Mouse (Mus musculus): ENCODE data around the gene Metrnl. TPM values are rescaled to one million over a fixed set of nuclear protein-coding genes. Genes with fewer than 3 reads are reported as not detected.

Metrnl gene
- polyA plus RNA-seq, 1 experiment: 32.4 TPM

- no peaks in the 10 kb centered on the region for H3K27me3 ChIP-seq (ENCODE audit: control insufficient read depth, insufficient read depth, insufficient read length)
- no peak overlapping the region for H3K4me3 ChIP-seq (ENCODE audit: insufficient read depth, poor library complexity, severe bottlenecking)
- no peaks in the 10 kb centered on the region for H3K36me3 ChIP-seq (ENCODE audit: control insufficient read depth, insufficient read depth)
- no peak for TF ChIP-seq USF1 (IDR thresholded peaks at IDR 0.05; ENCODE audit: low read depth)
- no peak for TF ChIP-seq MYOG (IDR thresholded peaks at IDR 0.05; ENCODE audit: control insufficient read depth, extremely low read depth, insufficient read length)
- TF ChIP-seq FOSL1 (IDR thresholded peaks at IDR 0.05; ENCODE audit: insufficient read depth, low read length, poor library complexity, severe bottlenecking): no peak
- no peak for TF ChIP-seq MAX (IDR thresholded peaks at IDR 0.05)
- H3K79me2 ChIP-seq (ENCODE audit: control insufficient read depth, insufficient read depth): no peaks in the 10 kb centered on the region
- no peak overlapping the region for H3ac ChIP-seq (ENCODE audit: control insufficient read depth, insufficient read length, low read depth)
- H3K79me3 ChIP-seq (ENCODE audit: low read depth): no peaks in the 10 kb centered on the region
Observed at GRCm38 (mm10) chr11:121743915-121744628, 42.7 kb downstream of the Metrnl start.

- H3ac ChIP-seq (ENCODE audit: control insufficient read depth, insufficient read length, low read depth): no peak overlapping the region
- no peaks in the 10 kb centered on the region for H3K79me3 ChIP-seq (ENCODE audit: low read depth)
- H3K4me3 ChIP-seq (ENCODE audit: insufficient read depth, poor library complexity, severe bottlenecking): no peak overlapping the region
- TF ChIP-seq MYOD1 (IDR thresholded peaks at IDR 0.05; ENCODE audit: control insufficient read depth, insufficient read length, low read depth): no peak
- TF ChIP-seq MYOG (IDR thresholded peaks at IDR 0.05; ENCODE audit: control insufficient read depth, extremely low read depth, insufficient read length): no peak
- TF ChIP-seq FOSL1 (IDR thresholded peaks at IDR 0.05; ENCODE audit: insufficient read depth, low read length, poor library complexity, severe bottlenecking): peak; percentile 13
- no peak for TF ChIP-seq CTCF (IDR thresholded peaks at IDR 0.05; ENCODE audit: control insufficient read depth, insufficient read depth, insufficient read length)
- TF ChIP-seq USF1 (IDR thresholded peaks at IDR 0.05; ENCODE audit: low read depth): no peak
- TF ChIP-seq MAX (IDR thresholded peaks at IDR 0.05): no peak
- no peak for TF ChIP-seq CEBPB (IDR thresholded peaks at IDR 0.05; ENCODE audit: low read depth)
- no peaks in the 10 kb centered on the region for H3K79me2 ChIP-seq (ENCODE audit: control insufficient read depth, insufficient read depth)
- no peaks in the 10 kb centered on the region for H3K36me3 ChIP-seq (ENCODE audit: control insufficient read depth, insufficient read depth)
- no peaks in the 10 kb centered on the region for H3K27me3 ChIP-seq (ENCODE audit: control insufficient read depth, insufficient read depth, insufficient read length)
Observed at GRCm38 (mm10) chr11:121746941-121747494, 45.7 kb downstream of the Metrnl start.

- H3K27me3 ChIP-seq (ENCODE audit: control insufficient read depth, insufficient read depth, insufficient read length): no peaks in the 10 kb centered on the region
- H3ac ChIP-seq (ENCODE audit: control insufficient read depth, insufficient read length, low read depth): no peak overlapping the region
- no peaks in the 10 kb centered on the region for H3K79me3 ChIP-seq (ENCODE audit: low read depth)
- TF ChIP-seq FOSL1 (IDR thresholded peaks at IDR 0.05; ENCODE audit: insufficient read depth, low read length, poor library complexity, severe bottlenecking): no peak
- TF ChIP-seq MYOG (IDR thresholded peaks at IDR 0.05; ENCODE audit: control insufficient read depth, extremely low read depth, insufficient read length): no peak
- no peak for TF ChIP-seq MAX (IDR thresholded peaks at IDR 0.05)
- no peak for TF ChIP-seq CEBPB (IDR thresholded peaks at IDR 0.05; ENCODE audit: low read depth)
- no peak for TF ChIP-seq USF1 (IDR thresholded peaks at IDR 0.05; ENCODE audit: low read depth)
- TF ChIP-seq CTCF (IDR thresholded peaks at IDR 0.05; ENCODE audit: control insufficient read depth, insufficient read depth, insufficient read length): no peak
- no peak for TF ChIP-seq MYOD1 (IDR thresholded peaks at IDR 0.05; ENCODE audit: control insufficient read depth, insufficient read length, low read depth)
- no peak overlapping the region for H3K4me3 ChIP-seq (ENCODE audit: insufficient read depth, poor library complexity, severe bottlenecking)
- no peaks in the 10 kb centered on the region for H3K79me2 ChIP-seq (ENCODE audit: control insufficient read depth, insufficient read depth)
- H3K36me3 ChIP-seq (ENCODE audit: control insufficient read depth, insufficient read depth): no peaks in the 10 kb centered on the region
Observed at GRCm38 (mm10) chr11:121748003-121748684, 46.8 kb downstream of the Metrnl start.

Other genes with a start within 250 kb of the Metrnl start
- 69.2 TPM for gene Tbcd, start 249.6 kb upstream of the Metrnl start, polyA plus RNA-seq (2012; fragmentation: generic; extraction: Trizol)
- gene Zfp750, start 182.2 kb upstream of the Metrnl start, polyA plus RNA-seq (2012; fragmentation: generic; extraction: Trizol): 0.11 TPM
- 2.7 TPM for gene B3gntl1, start 28.4 kb upstream of the Metrnl start, polyA plus RNA-seq (2012; fragmentation: generic; extraction: Trizol)
- gene Ptchd3, start 128.7 kb downstream of the Metrnl start, polyA plus RNA-seq (2012; fragmentation: generic; extraction: Trizol): not detected

All from C2C12 (cell line).